ENCODE assay signal across 11 mouse cellular contexts in genomic region chr14:124195331-124195730, GRCm38 (mm10).
DNase-seq lines count a peak whose midpoint lies in the region; ATAC-seq lines count a peak whose summit lies in the region.
"Had no signal": no experiment of that assay in that cellular context is flagged by ENCODE, and none has a peak within 500 bp of the region (broad histone marks: within the 10 kb centered on the region; RNA-seq: fewer than 3 reads in every experiment).

No protein-coding gene starts in this region.

- peak overlapping the region; percentile 49 for H3K4me2 ChIP-seq in neural tube, embryonic 15.5 days
- no peak overlapping the region for H3K4me2 ChIP-seq in heart, embryonic 11.5 days

- H3K4me3 ChIP-seq in limb, embryonic 10.5 days, result no peak overlapping the region
- H3K4me3 ChIP-seq in neural tube, embryonic 15.5 days (replicated peaks), result peak overlapping the region; percentile 5
- no peak overlapping the region for H3K4me3 ChIP-seq in heart, embryonic 11.5 days (ENCODE audit: low read depth, low read length)

- H3K9me3 ChIP-seq in limb, embryonic 10.5 days (replicated peaks), result no peaks in the 10 kb centered on the region
- no peaks in the 10 kb centered on the region for H3K9me3 ChIP-seq in neural tube, embryonic 15.5 days (replicated peaks)
- H3K9me3 ChIP-seq in heart, embryonic 11.5 days (replicated peaks; ENCODE audit: control insufficient read depth, low read length), result no peaks in the 10 kb centered on the region

- H3K9ac ChIP-seq in neural tube, embryonic 15.5 days (replicated peaks), result no peak overlapping the region
- no peak overlapping the region for H3K9ac ChIP-seq in heart, embryonic 11.5 days (ENCODE audit: low read depth, low read length)

- H3K4me1 ChIP-seq in limb, embryonic 10.5 days, result peaks cover 12% of the 10 kb centered on the region; the same call in 1 of the 2 replicates
- H3K4me1 ChIP-seq in neural tube, embryonic 15.5 days, result peaks cover 21% of the 10 kb centered on the region
- no peaks in the 10 kb centered on the region for H3K4me1 ChIP-seq in heart, embryonic 11.5 days (ENCODE audit: control insufficient read depth, insufficient read depth, low read length)

- H3K36me3 ChIP-seq in limb, embryonic 10.5 days, result no peaks in the 10 kb centered on the region
- no peaks in the 10 kb centered on the region for H3K36me3 ChIP-seq in neural tube, embryonic 15.5 days
- H3K36me3 ChIP-seq in heart, embryonic 11.5 days (ENCODE audit: control insufficient read depth, insufficient read depth, low read length), result no peaks in the 10 kb centered on the region
- H3K36me3 ChIP-seq: G1E had no signal

- peak; percentile 24 to 27 for DNase-seq in kidney, postnatal 4 days
- DNase-seq in kidney, adult 11 months, result no peak
- DNase-seq in embryo, embryonic 10.5 days (ENCODE audit: low spot score), result peak; percentile 65
- DNase-seq in limb, embryonic 10.5 days (ENCODE audit: low spot score), result peak; percentile 47
- DNase-seq in adrenal gland, adult 18-20 months (ENCODE audit: low spot score in 2 of 2), result no peak
- no peak for DNase-seq in gastrocnemius, postnatal 4 days (ENCODE audit: low spot score in 2 of 2)
- DNase-seq: thymus, postnatal 4 days had no signal

- no peak for ATAC-seq in neural tube, embryonic 15.5 days (ENCODE audit: low FRiP score)
- no peak for ATAC-seq in heart, embryonic 11.5 days (replicated peaks; ENCODE audit: insufficient number of reproducible peaks, low FRiP score, low TSS enrichment)

- 32% methylated on average over 10 of the region's 10 CpGs for WGBS in limb, embryonic 10.5 days
- 24% methylated on average over 10 of the region's 10 CpGs for WGBS in neural tube, embryonic 15.5 days
- WGBS in heart, embryonic 11.5 days (ENCODE audit: insufficient replicate concordance), result 30% methylated on average over 10 of the region's 10 CpGs

- no peak overlapping the region for H3K27ac ChIP-seq in limb, embryonic 10.5 days
- peak overlapping the region; percentile 15; the same call in 1 of the 2 replicates for H3K27ac ChIP-seq in neural tube, embryonic 15.5 days (replicated peaks)
- no peak overlapping the region for H3K27ac ChIP-seq in heart, embryonic 11.5 days (ENCODE audit: low read depth, low read length)
- H3K27ac ChIP-seq: macrophage had no signal

- H3K27me3 ChIP-seq in limb, embryonic 10.5 days (ENCODE audit: low read depth, poor library complexity, severe bottlenecking), result peaks cover 38% of the 10 kb centered on the region
- 0 out of 2 replicates have a peak, but pooled peaks cover 5% of the 10 kb centered on the region for H3K27me3 ChIP-seq in neural tube, embryonic 15.5 days (replicated peaks)
- H3K27me3 ChIP-seq in heart, embryonic 11.5 days (ENCODE audit: control insufficient read depth, insufficient read depth, low read length), result peaks cover 22% of the 10 kb centered on the region

Comparison
In these comparisons a context has a peak if more than half of its experiments do, and no peak if none do; other contexts are left out.
1. DNase-seq: peak in kidney, postnatal 4 days (2 of 2), embryo, embryonic 10.5 days (single experiment) and limb, embryonic 10.5 days (single experiment); none in kidney, adult 11 months (single experiment), adrenal gland, adult 18-20 months (0 of 2) and gastrocnemius, postnatal 4 days (0 of 2).